Mouse (Mus musculus) kidney, postnatal 36 days (tissue): ENCODE measurements around the gene Syne1.
A peak's percentile ranks its signal among the peaks of the same experiment; 100 is the strongest.

ENCODE experiments used
- DNase-seq, 2 experiments: peaks; one replicate each; pipeline ENCODE4 v3.0.0; 2021 to 2022; ENCODE audit warnings: mixed read lengths in 2 of 2

The Syne1 gene

GRCm38 (mm10) chr10:5415730-5416129, 135.6 kb downstream of the Syne1 start:
- DNase-seq, result no peak

- DNase-seq, result no peak
Observed at GRCm38 (mm10) chr10:5384131-5384776, 167.0 kb downstream of the Syne1 start.

GRCm38 (mm10) chr10:5381536-5381935, 169.7 kb downstream of the Syne1 start:
- DNase-seq, result no peak

- no peak for DNase-seq
Observed at GRCm38 (mm10) chr10:5378969-5379368, 172.3 kb downstream of the Syne1 start.

GRCm38 (mm10) chr10:5369599-5369998, 181.7 kb downstream of the Syne1 start:
- DNase-seq, result no peak

- no peak for DNase-seq
Observed at GRCm38 (mm10) chr10:5368266-5368665, 183.0 kb downstream of the Syne1 start.

GRCm38 (mm10) chr10:5367465-5368011, 183.7 kb downstream of the Syne1 start:
- peak in 1 of 2 experiments; percentile 6 for DNase-seq

GRCm38 (mm10) chr10:5360560-5360959, 190.7 kb downstream of the Syne1 start:
- no peak for DNase-seq

GRCm38 (mm10) chr10:5356614-5357013, 194.7 kb downstream of the Syne1 start:
- no peak for DNase-seq

- DNase-seq, result no peak
Observed at GRCm38 (mm10) chr10:5353390-5353789, 197.9 kb downstream of the Syne1 start.

- DNase-seq, result no peak
Observed at GRCm38 (mm10) chr10:5346911-5347310, 204.4 kb downstream of the Syne1 start.

GRCm38 (mm10) chr10:5343211-5343610, 208.1 kb downstream of the Syne1 start:
- DNase-seq, result no peak

- no peak for DNase-seq
Observed at GRCm38 (mm10) chr10:5336394-5336793, 214.9 kb downstream of the Syne1 start.

GRCm38 (mm10) chr10:5332801-5333200, 218.5 kb downstream of the Syne1 start:
- DNase-seq, result no peak

GRCm38 (mm10) chr10:5326716-5327115, 224.6 kb downstream of the Syne1 start:
- DNase-seq, result no peak

- DNase-seq, result no peak
Observed at GRCm38 (mm10) chr10:5323741-5324395, 227.4 kb downstream of the Syne1 start.

GRCm38 (mm10) chr10:5322562-5322961, 228.7 kb downstream of the Syne1 start:
- DNase-seq, result no peak

- peak; percentile 60 to 88 for DNase-seq
Observed at GRCm38 (mm10) chr10:5317602-5318001, 233.7 kb downstream of the Syne1 start.

- DNase-seq, result peak in 1 of 2 experiments; percentile 3
Observed at GRCm38 (mm10) chr10:5312437-5312836, 238.8 kb downstream of the Syne1 start.

GRCm38 (mm10) chr10:5309961-5310713, 241.1 kb downstream of the Syne1 start:
- DNase-seq, result no peak

- DNase-seq, result no peak
Observed at GRCm38 (mm10) chr10:5309398-5309797, 241.9 kb downstream of the Syne1 start.

GRCm38 (mm10) chr10:5305555-5305954, 245.7 kb downstream of the Syne1 start:
- peak; percentile 4 to 22 for DNase-seq

- DNase-seq, result peak in 1 of 2 experiments; percentile 30
Observed at GRCm38 (mm10) chr10:5295291-5295891, 255.9 kb downstream of the Syne1 start.
